Mouse (Mus musculus) thymus, adult 2 months (tissue): ENCODE data around the gene Adam10.

ENCODE experiments used
- CTCF ChIP-seq: fragments of 200-500 bp; IDR thresholded peaks from 2 replicates; pipeline ENCODE4 v1.5.1; 2012; ENCODE audit warnings: mild to moderate bottlenecking, control low read depth, low read length, moderate library complexity, borderline replicate concordance; ENCODE audit not compliant: control insufficient read depth, poor library complexity, insufficient read depth; ENCODE audit errors: extremely low read depth
- POLR2A ChIP-seq: fragments of 200-500 bp; IDR thresholded peaks from 2 replicates; pipeline ENCODE4 v1.6.1; 2012; ENCODE audit warnings: mild to moderate bottlenecking, low read length, control low read depth, moderate library complexity; ENCODE audit not compliant: control insufficient read depth, poor library complexity, insufficient read depth; ENCODE audit errors: extremely low read depth

- TF ChIP-seq CTCF (no peak), POLR2A (no peak)
Measured at GRCm38 (mm10) chr9:70666811-70667210, 12.0 kb upstream of the Adam10 start.
